Mouse (Mus musculus) thymus, adult 18-20 months (tissue): ENCODE data around the gene Zfp11.

Source experiments
- DNase-seq, 2 experiments: peaks; one replicate each; pipeline ENCODE4 v3.0.0; 2022; ENCODE audit warnings: mixed read lengths in 2 of 2

Zfp11 gene

DNA sequence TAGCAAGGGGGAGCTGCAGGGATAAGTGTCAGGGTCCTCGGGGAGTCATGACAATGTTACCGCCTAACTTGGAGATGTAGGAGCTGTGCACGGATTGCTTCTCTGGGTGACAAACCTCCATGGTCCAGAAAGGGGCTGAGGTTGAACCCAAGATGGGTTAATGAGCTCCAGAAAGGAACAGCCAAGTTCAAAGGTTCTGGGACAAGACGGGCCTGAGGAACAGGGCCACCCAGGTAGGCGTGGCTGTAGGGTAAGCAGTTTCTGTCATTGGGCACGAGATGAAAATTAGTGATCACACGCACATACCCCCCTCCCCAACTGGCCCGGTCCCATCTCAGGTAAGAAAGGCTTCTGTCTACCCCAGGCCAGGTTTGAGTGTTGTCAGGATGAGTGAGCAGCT, 62.4 kb downstream of the Zfp11 start:
- no peak for DNase-seq
